Mouse (Mus musculus) adrenal gland, postnatal 36 days (tissue): ENCODE measurements around the gene Clps. TPM values are rescaled to one million over a fixed set of nuclear protein-coding genes. Genes with fewer than 3 reads are reported as not detected.
A peak's percentile ranks its signal among the peaks of the same experiment; 100 is the strongest.

Experiments used
- DNase-seq, 2 experiments: peaks; one replicate each; pipeline ENCODE4 v3.0.0; 2021; ENCODE audit warnings: mixed read lengths in 1 of 2
- total RNA-seq, 2 experiments: library from RNA; stranded (reverse); gene quantifications; 2 replicates each; pipeline ENCODE4 v1.2.3; 2021

Clps gene
- total RNA-seq, 2 experiments from 2014 or later: not detected

DNA sequence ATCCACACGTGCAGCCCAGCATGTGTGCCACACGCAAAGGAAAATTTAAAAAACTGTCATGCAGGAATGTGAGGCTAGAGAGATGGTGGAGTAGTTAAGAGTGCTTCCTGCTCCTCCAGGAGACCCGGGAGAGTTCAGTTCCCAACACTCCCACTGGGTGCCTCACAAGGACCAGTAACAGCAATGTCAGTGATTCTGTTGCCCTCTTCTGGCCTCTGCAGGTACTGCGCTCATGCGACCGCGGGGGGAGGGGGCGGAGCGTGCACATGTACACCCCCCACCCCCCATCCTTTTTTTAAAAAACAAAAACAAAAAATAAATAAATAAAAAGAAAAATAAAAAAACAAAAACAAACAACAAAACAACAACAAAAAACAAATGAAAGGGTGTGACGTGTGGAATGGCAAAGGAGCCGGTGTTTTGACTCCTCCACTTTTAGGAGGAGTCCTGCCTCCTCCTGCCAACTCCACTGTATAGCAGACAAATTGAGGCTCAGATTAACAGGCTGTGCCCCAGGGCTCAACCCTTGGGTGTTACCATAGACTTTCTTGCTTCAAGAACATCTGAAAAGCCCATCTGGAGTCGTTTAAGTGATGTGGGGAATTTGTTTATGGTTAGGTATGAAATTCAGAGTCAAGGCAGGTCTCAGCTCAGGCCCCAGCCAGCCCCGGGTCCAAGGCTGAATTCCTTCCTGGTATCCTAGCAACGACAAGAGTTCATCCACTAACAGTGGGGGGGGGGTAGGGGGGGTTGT lies 7.3 kb downstream of the Clps start:
- DNase-seq: peak; percentile 69 to 77

GRCm38 (mm10) chr17:28549111-28549510 lies 11.5 kb downstream of the Clps start, which contains the start of gene Clpsl2:
TSS of gene Clpsl2 (plus strand) at chr17:28549411.
- no peak for DNase-seq

DNA sequence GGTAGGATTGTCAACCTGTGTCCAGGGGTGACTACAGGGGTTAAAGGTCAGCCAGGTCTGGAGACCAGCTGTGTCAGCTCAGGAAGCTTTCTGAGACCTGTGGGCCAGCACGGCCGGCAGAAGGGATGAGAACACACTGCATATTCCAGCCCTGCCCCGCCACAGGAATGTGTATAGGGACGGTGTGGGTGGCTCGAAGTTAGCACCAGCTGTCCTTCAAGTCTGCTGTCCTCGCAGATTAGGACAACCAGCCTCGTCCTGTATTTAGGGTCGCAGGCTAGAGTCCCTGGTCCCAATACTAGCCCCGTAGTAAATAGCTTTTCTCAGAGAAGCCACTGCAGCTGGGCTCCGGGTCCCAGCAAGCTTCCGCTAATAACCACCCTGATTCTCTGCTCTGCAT lies 12.0 kb downstream of the Clps start:
- DNase-seq: no peak

GRCm38 (mm10) chr17:28546925-28547324 lies 13.6 kb downstream of the Clps start:
- DNase-seq: peak; percentile 23 to 48

DNA sequence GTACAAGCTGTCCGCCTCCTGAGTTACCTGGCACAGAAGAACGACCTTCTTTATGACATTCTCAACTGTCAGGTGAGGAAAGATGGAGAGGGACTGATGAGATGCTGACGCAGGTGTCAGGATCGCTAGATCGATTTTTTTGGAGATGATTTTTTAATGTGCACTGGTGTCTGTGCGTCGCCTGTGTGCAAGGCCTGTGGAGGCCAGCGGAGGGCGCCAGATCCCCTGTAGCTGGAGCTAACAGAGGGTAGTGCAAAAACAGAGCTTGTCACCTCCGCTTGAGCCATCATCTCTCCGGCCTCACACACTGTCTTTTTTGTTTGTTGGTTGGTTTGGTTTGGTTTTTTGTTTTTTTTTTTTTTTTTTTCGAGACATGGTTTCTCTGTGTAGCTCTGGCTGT lies 22.7 kb downstream of the Clps start:
- DNase-seq: no peak

GRCm38 (mm10) chr17:28533327-28533726 lies 27.2 kb downstream of the Clps start:
- DNase-seq: no peak

- DNase-seq: no peak
These were observed 28.0 kb downstream of the Clps start for GRCm38 (mm10) chr17:28532557-28532956.

DNA sequence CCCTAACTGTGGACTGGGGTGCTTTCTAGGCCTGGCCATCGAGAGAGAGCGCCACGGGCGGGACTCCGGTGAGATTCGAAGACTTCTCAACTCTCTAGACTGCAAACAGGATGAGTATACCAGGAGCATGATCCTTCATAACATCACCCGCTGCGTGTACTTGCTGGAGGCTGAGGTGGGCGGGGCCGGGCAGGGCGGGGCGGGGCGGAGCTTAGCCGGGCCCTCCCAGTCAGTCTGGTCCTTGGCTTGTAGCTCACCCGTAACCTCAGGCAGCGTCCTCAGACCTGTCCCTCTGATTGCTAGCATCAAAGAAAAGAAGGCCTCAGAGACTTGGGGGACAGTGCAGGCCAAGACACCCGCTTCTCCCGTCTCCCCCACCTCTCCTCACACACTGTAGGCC lies 28.6 kb downstream of the Clps start:
- DNase-seq: no peak

GRCm38 (mm10) chr17:28530506-28530905 lies 30.1 kb downstream of the Clps start, which contains the start of gene Armc12:
TSS of gene Armc12 (plus strand) at chr17:28530806.
- DNase-seq: no peak

GRCm38 (mm10) chr17:28529116-28529515 lies 31.4 kb downstream of the Clps start:
- no peak for DNase-seq

GRCm38 (mm10) chr17:28528043-28528351 lies 32.6 kb downstream of the Clps start:
- DNase-seq: peak; percentile 86 to 90

GRCm38 (mm10) chr17:28527184-28528042 lies 33.2 kb downstream of the Clps start:
- DNase-seq: peak; percentile 79 to 83

GRCm38 (mm10) chr17:28524831-28525430 lies 35.6 kb downstream of the Clps start:
- DNase-seq: no peak

DNA sequence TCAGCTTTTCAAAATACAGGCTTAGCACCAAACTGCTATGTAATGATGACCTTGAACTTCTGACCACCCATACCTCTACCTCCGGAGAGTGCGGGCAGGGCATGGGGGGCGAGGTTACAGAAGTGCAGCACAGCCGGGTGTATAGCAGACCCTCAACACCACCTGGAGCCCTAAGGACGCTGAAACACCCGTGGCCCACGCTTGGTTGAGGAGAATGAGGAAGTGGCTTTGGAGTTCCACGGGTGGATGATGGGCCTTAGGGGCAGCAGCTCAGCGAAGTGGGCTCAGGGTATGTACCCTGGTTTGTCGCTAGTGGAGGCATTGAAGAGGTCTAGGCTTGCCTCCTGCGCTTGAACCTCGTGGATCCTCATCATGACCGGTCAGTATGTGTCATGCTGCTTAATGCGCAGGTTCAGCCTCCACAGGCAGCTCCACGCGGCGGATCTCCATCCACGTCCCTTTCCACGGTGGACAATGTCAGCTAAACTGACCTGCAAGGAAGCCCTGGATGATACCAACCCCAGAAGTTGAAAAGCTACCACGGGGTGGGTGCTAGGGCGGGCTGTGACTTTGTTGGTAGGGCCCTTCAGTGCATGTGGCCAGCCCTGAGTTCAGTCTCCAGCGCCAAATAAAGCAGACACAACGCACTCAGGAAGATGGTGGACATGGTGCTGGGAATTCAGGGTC lies 36.4 kb downstream of the Clps start:
- DNase-seq: no peak

- no peak for DNase-seq
These were observed 37.1 kb downstream of the Clps start for GRCm38 (mm10) chr17:28523355-28524008.

GRCm38 (mm10) chr17:28522623-28523354 lies 37.8 kb downstream of the Clps start:
- DNase-seq: peak; percentile 91 to 95

- no peak for DNase-seq
These were observed 38.6 kb downstream of the Clps start for GRCm38 (mm10) chr17:28521920-28522319.

- DNase-seq: no peak
These were observed 39.4 kb downstream of the Clps start for GRCm38 (mm10) chr17:28521071-28521726.

GRCm38 (mm10) chr17:28520561-28520960 lies 40.0 kb downstream of the Clps start:
- no peak for DNase-seq

DNA sequence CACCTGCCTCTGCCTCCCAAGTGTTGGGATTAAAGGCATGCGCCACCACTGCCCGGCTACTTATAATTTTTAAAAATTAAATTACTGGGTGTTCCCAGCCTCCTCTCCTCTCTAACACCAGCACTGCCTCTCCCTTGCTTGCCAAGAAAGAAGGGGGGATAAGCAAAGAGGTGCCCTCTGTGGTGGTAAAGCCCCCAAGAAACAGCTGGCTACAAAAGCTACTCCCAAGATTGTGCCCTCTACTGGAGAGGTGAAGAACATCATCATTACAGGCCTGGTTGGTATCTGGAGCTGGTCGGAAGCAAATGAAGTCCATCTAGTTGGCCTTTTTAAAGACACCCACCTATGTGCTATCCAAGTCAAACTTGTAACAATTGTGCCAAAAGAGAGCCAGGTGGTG lies 40.7 kb downstream of the Clps start:
- DNase-seq: no peak
